Mouse (Mus musculus): Measurements from ENCODE around the gene Wbp4. TPM values are rescaled to one million over a fixed set of nuclear protein-coding genes. Genes with fewer than 3 reads are reported as not detected.

Wbp4 gene
- polyA plus RNA-seq, 1 experiment from 2014 or later, result 38.7 TPM

DNA sequence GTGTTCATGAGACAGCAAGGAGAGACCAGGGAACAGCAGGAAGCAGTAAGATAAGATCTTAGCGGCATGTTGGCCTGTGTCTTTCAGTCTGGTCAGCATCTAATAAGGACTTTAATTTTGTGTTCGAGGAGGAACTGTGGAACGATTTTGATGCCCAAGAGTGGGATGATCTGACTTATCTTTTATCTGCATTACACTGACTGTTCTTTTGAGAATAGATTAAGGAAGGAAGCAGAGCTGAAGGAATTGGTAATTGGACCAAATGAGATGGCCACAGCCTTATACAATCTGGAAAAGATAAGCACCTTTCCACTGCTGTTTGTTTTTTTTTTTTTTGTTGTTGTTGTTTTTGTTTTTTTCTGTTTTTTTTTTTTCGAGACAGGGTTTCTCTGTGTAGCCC, 19.4 kb upstream of the Wbp4 start:
- Histone ChIP-seq H3K4me3 (ENCODE audit: low read depth, low read length) (no peak overlapping the region), H3K27ac (ENCODE audit: low read depth, low read length) (no peak overlapping the region), H3K9me3 (ENCODE audit: control insufficient read depth, low read length) (no peaks in the 10 kb centered on the region), H3K9ac (ENCODE audit: low read depth, low read length) (no peak overlapping the region), H3K4me2 (no peak overlapping the region), H3K36me3 (ENCODE audit: control insufficient read depth, insufficient read depth, low read length) (no peaks in the 10 kb centered on the region), H3K4me1 (replicated peaks; ENCODE audit: control insufficient read depth, insufficient read depth, low read length) (peaks cover 20% of the 10 kb centered on the region), H3K27me3 (replicated peaks; ENCODE audit: control insufficient read depth, insufficient read depth, low read length) (no peaks in the 10 kb centered on the region)
- ATAC-seq (replicated peaks; ENCODE audit: low FRiP score) (peak; percentile 50; the same call in 1 of the 2 replicates), DNase-seq (ENCODE audit: low spot score) (no peak)
- WGBS, result 40% methylated on average over 4 of the region's 4 CpGs

DNA sequence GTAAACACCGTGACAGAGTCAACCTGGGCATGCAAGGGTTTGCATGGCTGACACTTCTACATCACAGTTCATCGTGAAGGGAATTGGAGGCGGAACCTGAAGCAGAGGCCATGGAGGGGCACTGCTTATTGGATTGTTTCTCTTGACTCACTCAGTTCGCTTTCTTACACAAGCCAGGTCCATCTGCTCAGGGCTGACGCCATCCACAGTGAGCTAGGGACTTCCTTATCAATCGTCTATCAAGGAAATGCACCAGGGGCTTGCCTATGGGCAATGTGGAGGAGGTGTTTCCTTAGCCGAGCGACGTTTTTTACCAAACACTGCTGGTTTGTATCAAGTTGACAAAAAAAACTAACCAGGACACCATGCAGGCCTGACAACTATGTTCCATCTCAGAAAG, 18.0 kb upstream of the Wbp4 start:
- Histone ChIP-seq H3K27ac (ENCODE audit: low read depth, low read length) (peak overlapping the region; percentile 37; the same call in 1 of the 2 replicates), H3K4me2 (peak overlapping the region; percentile 29), H3K36me3 (ENCODE audit: control insufficient read depth, insufficient read depth, low read length) (no peaks in the 10 kb centered on the region), H3K27me3 (replicated peaks; ENCODE audit: control insufficient read depth, insufficient read depth, low read length) (no peaks in the 10 kb centered on the region), H3K4me3 (ENCODE audit: low read depth, low read length) (no peak overlapping the region), H3K9me3 (ENCODE audit: control insufficient read depth, low read length) (no peaks in the 10 kb centered on the region), H3K9ac (ENCODE audit: low read depth, low read length) (no peak overlapping the region), H3K4me1 (replicated peaks; ENCODE audit: control insufficient read depth, insufficient read depth, low read length) (peaks cover 20% of the 10 kb centered on the region)
- ATAC-seq (replicated peaks; ENCODE audit: low FRiP score), result peak; percentile 57
- 38% methylated on average over 9 of the region's 9 CpGs for WGBS
- no peak for DNase-seq (ENCODE audit: low spot score)

DNA sequence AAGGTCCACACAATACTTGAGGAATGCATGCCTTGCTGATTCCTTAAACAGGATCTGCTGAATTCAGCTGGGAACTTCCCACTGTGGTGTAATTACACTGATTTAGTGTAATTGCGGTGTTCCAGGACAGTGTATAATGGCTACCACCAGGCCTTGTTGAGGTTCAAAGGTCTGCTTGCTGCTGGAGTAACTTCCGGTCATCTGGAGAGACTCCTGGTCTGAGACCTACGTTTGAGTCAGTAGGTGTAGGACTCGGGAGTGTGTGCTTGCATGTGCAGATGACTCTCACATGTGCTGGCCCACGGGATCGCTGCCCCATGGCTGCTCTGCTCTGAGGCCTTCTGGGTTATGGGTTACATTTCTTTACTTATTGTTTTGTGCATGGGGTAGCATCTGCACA, 13.0 kb upstream of the Wbp4 start:
- ATAC-seq (replicated peaks; ENCODE audit: low FRiP score), result no peak
- Histone ChIP-seq H3K9ac (ENCODE audit: low read depth, low read length) (no peak overlapping the region), H3K4me2 (no peak overlapping the region), H3K4me1 (replicated peaks; ENCODE audit: control insufficient read depth, insufficient read depth, low read length) (peaks cover 6% of the 10 kb centered on the region), H3K36me3 (ENCODE audit: control insufficient read depth, insufficient read depth, low read length) (no peaks in the 10 kb centered on the region), H3K4me3 (ENCODE audit: low read depth, low read length) (no peak overlapping the region), H3K27me3 (replicated peaks; ENCODE audit: control insufficient read depth, insufficient read depth, low read length) (no peaks in the 10 kb centered on the region), H3K9me3 (ENCODE audit: control insufficient read depth, low read length) (no peaks in the 10 kb centered on the region), H3K27ac (ENCODE audit: low read depth, low read length) (no peak overlapping the region)
- 80% methylated on average over 6 of the region's 6 CpGs for WGBS
- no peak for DNase-seq (ENCODE audit: low spot score)

DNA sequence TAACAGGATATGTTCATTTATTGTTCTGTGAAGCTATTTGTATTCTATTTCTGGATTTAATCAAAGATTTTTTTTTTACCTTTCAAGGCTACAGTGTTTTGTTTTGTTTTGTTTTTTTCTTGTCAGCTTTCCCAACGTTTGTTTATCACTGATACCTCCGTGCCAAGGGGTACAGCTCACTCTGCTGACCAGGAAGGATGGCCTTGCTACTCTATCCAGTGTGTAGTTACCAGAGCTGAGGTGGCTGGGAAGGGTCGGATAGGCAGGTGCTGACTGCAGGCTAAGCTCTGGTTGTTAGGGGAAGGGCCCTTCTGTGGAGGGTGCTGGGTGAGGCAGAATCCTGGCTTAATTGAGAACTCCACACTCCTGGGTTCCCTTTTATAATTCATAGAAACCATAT, 8.9 kb upstream of the Wbp4 start:
- Histone ChIP-seq H3K4me2 (no peak overlapping the region), H3K36me3 (ENCODE audit: control insufficient read depth, insufficient read depth, low read length) (no peaks in the 10 kb centered on the region), H3K9ac (ENCODE audit: low read depth, low read length) (no peak overlapping the region), H3K9me3 (ENCODE audit: control insufficient read depth, low read length) (no peaks in the 10 kb centered on the region), H3K27ac (ENCODE audit: low read depth, low read length) (no peak overlapping the region), H3K27me3 (replicated peaks; ENCODE audit: control insufficient read depth, insufficient read depth, low read length) (no peaks in the 10 kb centered on the region), H3K4me1 (replicated peaks; ENCODE audit: control insufficient read depth, insufficient read depth, low read length) (peaks cover 22% of the 10 kb centered on the region), H3K4me3 (ENCODE audit: low read depth, low read length) (no peak overlapping the region)
- DNase-seq (ENCODE audit: low spot score) (no peak), ATAC-seq (replicated peaks; ENCODE audit: low FRiP score) (no peak)
- WGBS, result 69% methylated on average over 3 of the region's 3 CpGs

DNA sequence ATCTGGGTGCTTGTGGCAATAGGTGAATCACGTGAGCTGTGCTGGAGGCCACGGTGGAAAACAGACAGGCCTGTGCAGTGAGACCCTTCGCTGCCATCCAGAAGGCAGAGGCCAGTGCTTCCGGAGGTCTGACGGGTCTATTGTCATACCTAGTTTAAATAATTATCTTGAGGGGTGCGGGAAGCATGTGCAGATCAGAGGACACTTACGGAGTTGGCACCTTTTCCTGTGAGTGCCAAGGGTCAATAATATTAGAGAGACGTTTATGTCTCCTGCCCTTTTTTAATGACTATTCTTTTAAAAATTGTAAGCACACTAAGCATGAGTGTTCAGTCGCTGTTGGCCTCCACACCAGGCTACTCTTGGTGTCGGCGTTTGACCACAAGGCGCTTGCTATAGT, 7.8 kb upstream of the Wbp4 start:
- Histone ChIP-seq H3K9ac (ENCODE audit: low read depth, low read length) (no peak overlapping the region), H3K4me1 (replicated peaks; ENCODE audit: control insufficient read depth, insufficient read depth, low read length) (peaks cover 28% of the 10 kb centered on the region), H3K9me3 (ENCODE audit: control insufficient read depth, low read length) (no peaks in the 10 kb centered on the region), H3K4me3 (ENCODE audit: low read depth, low read length) (no peak overlapping the region), H3K27ac (ENCODE audit: low read depth, low read length) (no peak overlapping the region), H3K36me3 (ENCODE audit: control insufficient read depth, insufficient read depth, low read length) (no peaks in the 10 kb centered on the region), H3K27me3 (replicated peaks; ENCODE audit: control insufficient read depth, insufficient read depth, low read length) (no peaks in the 10 kb centered on the region), H3K4me2 (no peak overlapping the region)
- 74% methylated on average over 12 of the region's 12 CpGs for WGBS
- DNase-seq (ENCODE audit: low spot score) (no peak), ATAC-seq (replicated peaks; ENCODE audit: low FRiP score) (no peak)

DNA sequence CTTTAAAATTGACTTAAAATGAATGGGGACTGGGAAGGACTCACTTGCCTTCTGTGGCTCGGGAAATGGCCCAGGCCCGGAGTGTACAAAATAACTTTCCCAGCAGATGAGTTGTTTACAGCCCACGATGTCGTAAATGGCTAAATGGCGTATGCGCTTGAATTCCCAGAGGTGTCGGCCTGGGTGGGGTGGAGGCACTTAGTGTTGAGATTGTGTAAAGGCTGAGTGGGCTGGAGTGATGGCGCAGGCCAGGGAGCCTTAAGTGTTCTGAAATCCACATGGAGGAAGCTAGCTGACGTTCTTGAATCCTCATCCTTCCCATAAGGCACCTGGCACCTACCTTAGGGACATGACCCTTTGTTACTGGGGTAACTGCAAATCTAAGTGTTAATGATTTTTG, 7.2 kb upstream of the Wbp4 start:
- H3K4me2 ChIP-seq, result no peak overlapping the region
- H3K27ac ChIP-seq (ENCODE audit: low read depth, low read length), result no peak overlapping the region
- H3K4me1 ChIP-seq (replicated peaks; ENCODE audit: control insufficient read depth, insufficient read depth, low read length), result peaks cover 35% of the 10 kb centered on the region
- H3K36me3 ChIP-seq (ENCODE audit: control insufficient read depth, insufficient read depth, low read length), result no peaks in the 10 kb centered on the region
- WGBS, result 83% methylated on average over 9 of the region's 9 CpGs
- H3K9ac ChIP-seq (ENCODE audit: low read depth, low read length), result no peak overlapping the region
- no peak for ATAC-seq (replicated peaks; ENCODE audit: low FRiP score)
- no peaks in the 10 kb centered on the region for H3K9me3 ChIP-seq (ENCODE audit: control insufficient read depth, low read length)
- H3K4me3 ChIP-seq (ENCODE audit: low read depth, low read length), result no peak overlapping the region
- no peak for DNase-seq (ENCODE audit: low spot score)
- H3K27me3 ChIP-seq (replicated peaks; ENCODE audit: control insufficient read depth, insufficient read depth, low read length), result no peaks in the 10 kb centered on the region

DNA sequence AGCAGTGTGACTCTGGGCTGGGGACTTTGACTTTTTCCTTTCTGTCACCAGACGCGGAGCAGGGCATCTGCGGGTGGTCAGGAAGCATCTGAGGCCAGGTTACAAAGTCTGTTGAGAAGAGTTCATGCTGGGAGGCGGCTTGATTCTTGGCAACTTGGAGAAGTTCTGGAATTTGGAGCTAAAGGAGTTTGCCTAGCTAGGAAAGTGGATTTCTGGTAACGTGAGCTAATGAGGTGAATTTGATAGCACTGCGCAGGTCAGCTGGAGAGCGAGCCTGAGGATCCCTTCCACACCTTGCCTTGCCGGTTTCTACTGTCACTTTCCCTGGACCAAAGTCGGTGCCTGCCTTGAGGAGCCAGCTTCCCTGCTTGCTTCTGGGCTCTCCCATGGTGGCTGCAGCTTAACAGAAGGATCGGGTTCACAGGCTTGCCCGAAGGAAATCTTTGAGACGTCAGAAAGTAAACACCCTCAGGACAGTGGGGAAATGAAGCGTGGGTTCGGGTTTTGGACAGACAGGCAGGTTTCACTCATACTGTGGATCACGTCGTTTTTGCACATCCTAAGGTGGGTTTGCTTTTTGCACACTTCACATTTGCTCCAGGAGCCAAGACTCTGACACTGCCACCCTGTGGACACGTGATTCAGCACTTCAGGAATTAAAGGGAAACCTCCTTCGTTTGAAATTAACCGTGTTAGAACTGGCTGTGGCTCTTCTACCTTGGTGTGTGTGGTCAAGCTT, 5.8 kb upstream of the Wbp4 start:
- H3K4me1 ChIP-seq (replicated peaks; ENCODE audit: control insufficient read depth, insufficient read depth, low read length), result peaks cover 41% of the 10 kb centered on the region
- H3K27ac ChIP-seq (ENCODE audit: low read depth, low read length), result peak overlapping the region; percentile 71
- H3K4me2 ChIP-seq, result peak overlapping the region; percentile 92
- H3K9me3 ChIP-seq (ENCODE audit: control insufficient read depth, low read length), result no peaks in the 10 kb centered on the region
- no peaks in the 10 kb centered on the region for H3K27me3 ChIP-seq (replicated peaks; ENCODE audit: control insufficient read depth, insufficient read depth, low read length)
- peak overlapping the region; percentile 56 for H3K4me3 ChIP-seq (ENCODE audit: low read depth, low read length)
- peak overlapping the region; percentile 64 for H3K9ac ChIP-seq (ENCODE audit: low read depth, low read length)
- no peak for DNase-seq (ENCODE audit: low spot score)
- no peaks in the 10 kb centered on the region for H3K36me3 ChIP-seq (ENCODE audit: control insufficient read depth, insufficient read depth, low read length)
- WGBS, result 5% methylated on average over 19 of the region's 19 CpGs
- peak; percentile 60 for ATAC-seq (replicated peaks; ENCODE audit: low FRiP score)

DNA sequence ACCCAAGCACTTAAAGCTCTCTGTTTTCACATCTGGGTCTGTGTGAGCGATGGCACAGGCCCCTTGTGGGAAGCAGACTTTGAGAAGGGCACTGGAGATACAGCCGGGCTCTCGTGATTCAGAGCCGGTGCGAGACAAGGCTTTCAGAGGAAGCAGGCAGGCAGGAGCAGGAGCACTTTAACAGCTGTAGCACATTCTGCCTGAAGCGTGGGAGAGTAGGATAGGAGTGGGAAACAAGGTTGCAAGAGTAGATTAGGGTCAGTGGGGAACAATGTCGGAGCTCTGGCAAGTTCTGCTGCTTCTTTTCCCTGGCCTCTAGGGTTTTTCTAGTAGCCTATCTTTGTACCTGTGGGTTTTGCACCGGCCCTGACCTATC, 5.3 kb upstream of the Wbp4 start:
- Histone ChIP-seq H3K4me3 (ENCODE audit: low read depth, low read length) (peak overlapping the region; percentile 56), H3K4me2 (peak overlapping the region; percentile 92), H3K9ac (ENCODE audit: low read depth, low read length) (peak overlapping the region; percentile 64), H3K4me1 (replicated peaks; ENCODE audit: control insufficient read depth, insufficient read depth, low read length) (peaks cover 41% of the 10 kb centered on the region), H3K9me3 (ENCODE audit: control insufficient read depth, low read length) (no peaks in the 10 kb centered on the region), H3K36me3 (ENCODE audit: control insufficient read depth, insufficient read depth, low read length) (no peaks in the 10 kb centered on the region), H3K27ac (ENCODE audit: low read depth, low read length) (peak overlapping the region; percentile 71), H3K27me3 (replicated peaks; ENCODE audit: control insufficient read depth, insufficient read depth, low read length) (no peaks in the 10 kb centered on the region)
- no peak for DNase-seq (ENCODE audit: low spot score)
- peak; percentile 34 for ATAC-seq (replicated peaks; ENCODE audit: low FRiP score)
- WGBS, result 9% methylated on average over 8 of the region's 8 CpGs

- no peaks in the 10 kb centered on the region for H3K36me3 ChIP-seq (ENCODE audit: control insufficient read depth, insufficient read depth, low read length)
- ATAC-seq (replicated peaks; ENCODE audit: low FRiP score) (no peak), DNase-seq (ENCODE audit: low spot score) (no peak)
- no peaks in the 10 kb centered on the region for H3K9me3 ChIP-seq (ENCODE audit: control insufficient read depth, low read length)
- peak overlapping the region; percentile 61 for H3K4me2 ChIP-seq
- peak overlapping the region; percentile 92 for H3K4me3 ChIP-seq (ENCODE audit: low read depth, low read length)
- no peaks in the 10 kb centered on the region for H3K27me3 ChIP-seq (replicated peaks; ENCODE audit: control insufficient read depth, insufficient read depth, low read length)
- peak overlapping the region; percentile 100; the same call in 1 of the 2 replicates for H3K27ac ChIP-seq (ENCODE audit: low read depth, low read length)
- WGBS, result 66% methylated on average over 8 of the region's 8 CpGs
- H3K9ac ChIP-seq (ENCODE audit: low read depth, low read length), result 0 out of 2 replicates have a peak overlapping the region, but pooled peaks have one; percentile 13
- H3K4me1 ChIP-seq (replicated peaks; ENCODE audit: control insufficient read depth, insufficient read depth, low read length), result peaks cover 44% of the 10 kb centered on the region
Measured at GRCm38 (mm10) chr14:79483611-79484120, 2.3 kb upstream of the Wbp4 start.
